Mouse (Mus musculus) megakaryocyte-erythroid progenitor cell, adult 5-6 weeks (primary cell): ENCODE data around the gene Zbtb12. TPM values are rescaled to one million over a fixed set of nuclear protein-coding genes. Genes with fewer than 3 reads are reported as not detected.
"Not testable (repeated sequence)": the region's sequence is repeated elsewhere in the genome, so short reads cannot be mapped to it uniquely, and the experiment has no call there.

Experiments used
- ATAC-seq: replicated peaks from 2 replicates; pipeline ENCODE4 v1.8.0; 2016; ENCODE audit warnings: mild to moderate bottlenecking, inconsistent platforms; ENCODE audit not compliant: severe bottlenecking, poor library complexity, low FRiP score, low TSS enrichment
- total RNA-seq, 2 experiments: library from RNA; stranded (forward) in 1 of 2; stranded (reverse) in 1 of 2; fragments of 200-1000, 215-1000 nt in 1 of 2; fragments of >200 nt in 1 of 2; fragmentation: Nextera tagmentation in 1 of 2; gene quantifications; 2 replicates each; pipeline ENCODE4 v1.2.3; 2014 to 2017

Gene Zbtb12
- total RNA-seq (2014; fragmentation: Nextera tagmentation) (8.0 and 9.4 TPM in 2 replicates), total RNA-seq (2017) (4.7 and 10.1 TPM in 2 replicates)

GRCm38 (mm10) chr17:34879336-34879879, at the start of gene Zbtb12:
Gene Zbtb12, plus strand, starts transcription at chr17:34879483.
- no peak for ATAC-seq

- ATAC-seq, result not testable (repeated sequence)
Measured at GRCm38 (mm10) chr17:34830776-34831175, 48.5 kb upstream of the Zbtb12 start.

GRCm38 (mm10) chr17:34836155-34836855, 43.0 kb upstream of the Zbtb12 start:
- ATAC-seq, result peak; percentile 60

- ATAC-seq, result peak; percentile 96
Measured at GRCm38 (mm10) chr17:34836856-34837221, 42.4 kb upstream of the Zbtb12 start, which contains the start of the genes Stk19 and Dxo. Gene Stk19, minus strand, starts transcription at chr17:34836945. Gene Dxo, plus strand, starts transcription at chr17:34837019.

GRCm38 (mm10) chr17:34837464-34838324, 41.6 kb upstream of the Zbtb12 start:
- ATAC-seq, result no peak

- ATAC-seq, result no peak
Measured at GRCm38 (mm10) chr17:34838785-34839184, 40.5 kb upstream of the Zbtb12 start.

- no peak for ATAC-seq
Measured at GRCm38 (mm10) chr17:34840736-34841307, 38.5 kb upstream of the Zbtb12 start.

GRCm38 (mm10) chr17:34844884-34845283, 34.4 kb upstream of the Zbtb12 start:
- ATAC-seq, result no peak

- ATAC-seq, result no peak
Measured at GRCm38 (mm10) chr17:34847192-34847591, 32.1 kb upstream of the Zbtb12 start.

- ATAC-seq, result no peak
Measured at GRCm38 (mm10) chr17:34847615-34848014, 31.7 kb upstream of the Zbtb12 start.

- ATAC-seq, result peak; percentile 94
Measured at GRCm38 (mm10) chr17:34849722-34850516, 29.4 kb upstream of the Zbtb12 start, which contains the start of the genes Skiv2l and Nelfe. Gene Skiv2l, minus strand, starts transcription at chr17:34850210. Gene Nelfe, plus strand, starts transcription at chr17:34850391.

GRCm38 (mm10) chr17:34850517-34851125, 28.7 kb upstream of the Zbtb12 start:
- peak; percentile 5; the same call in 1 of the 2 replicates for ATAC-seq

GRCm38 (mm10) chr17:34853511-34853910, 25.8 kb upstream of the Zbtb12 start:
- ATAC-seq, result no peak

- no peak for ATAC-seq
Measured at GRCm38 (mm10) chr17:34854761-34855160, 24.5 kb upstream of the Zbtb12 start.

GRCm38 (mm10) chr17:34855825-34856224, 23.5 kb upstream of the Zbtb12 start:
- ATAC-seq, result peak; percentile 42; the same call in 1 of the 2 replicates

- ATAC-seq, result no peak
Measured at GRCm38 (mm10) chr17:34858670-34859069, 20.6 kb upstream of the Zbtb12 start.

- no peak for ATAC-seq
Measured at GRCm38 (mm10) chr17:34860514-34860913, 18.8 kb upstream of the Zbtb12 start.

GRCm38 (mm10) chr17:34861704-34862415, 17.4 kb upstream of the Zbtb12 start:
- no peak for ATAC-seq
